Mouse (Mus musculus) C2C12 (cell line): ENCODE data around the gene Glrx.

ENCODE experiments used
- CTCF ChIP-seq: IDR thresholded peaks from one replicate; pipeline ENCODE4 v1.5.1; 2011; ENCODE audit not compliant: control insufficient read depth, insufficient read depth, insufficient read length
- USF1 ChIP-seq: IDR thresholded peaks from one replicate; pipeline ENCODE4 v1.6.1; 2011; ENCODE audit warnings: low read depth, mild to moderate bottlenecking, control low read depth, moderate library complexity

DNA sequence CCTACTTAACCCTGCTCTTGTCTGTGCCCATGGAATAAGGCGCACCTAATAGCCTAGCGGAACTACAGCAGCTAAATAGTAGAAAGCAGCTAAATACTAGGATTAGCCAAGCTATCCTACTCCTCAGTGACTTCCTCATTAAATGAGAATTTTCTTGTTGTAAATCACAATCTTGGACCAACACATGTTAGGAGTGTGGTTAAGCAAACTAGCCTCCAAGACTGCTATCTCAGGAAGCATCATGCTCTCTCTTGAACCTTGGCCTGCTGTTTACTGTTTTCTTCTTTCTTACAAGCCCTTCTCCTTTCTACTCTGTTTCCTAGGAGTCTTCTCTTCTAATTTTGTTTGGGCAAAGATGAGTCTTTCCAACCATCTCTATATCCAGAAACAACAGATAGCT is 22.5 kb upstream of the Glrx start:
- TF ChIP-seq CTCF = no peak
- TF ChIP-seq USF1 = no peak
